Mouse (Mus musculus) hindbrain, postnatal 0 days (tissue): ENCODE measurements at regions not wholly inside any gene's neighbourhood (a gene's known extent, or its start where the extent isn't known, plus 50 kb on each side); places are given as distances from the start of the nearest gene placed in this dataset.

ENCODE experiments used
- ATAC-seq: fragments of 200-750 bp; cut with Nextera tagmentation; 2 replicates; pipeline ENCODE4 v1.8.0; 2017; ENCODE audit warnings: mild to moderate bottlenecking, moderate TSS enrichment, moderate library complexity
- DNase-seq: peaks from one replicate; pipeline ENCODE4 v3.0.0-alpha.2; 2015; ENCODE audit warnings: low spot score
- H3K27ac ChIP-seq: fragments of 300-500 bp; sonication (generic); 2 replicates; pipeline ENCODE4 v1.5.1; 2014; ENCODE audit warnings: mild to moderate bottlenecking
- H3K27me3 ChIP-seq: fragments of 300-500 bp; sonication (generic); 2 replicates; pipeline ENCODE4 v1.6.1; 2014; ENCODE audit warnings: low read length, mixed read lengths; ENCODE audit not compliant: insufficient read depth
- H3K36me3 ChIP-seq: fragments of 300-500 bp; sonication (generic); 2 replicates; pipeline ENCODE4 v1.6.1; 2014; ENCODE audit warnings: low read length, mixed read lengths; ENCODE audit not compliant: insufficient read depth
- H3K4me1 ChIP-seq: fragments of 300-500 bp; sonication (generic); 2 replicates; pipeline ENCODE4 v1.6.1; 2014; ENCODE audit warnings: antibody characterized with exemption, low read length, mixed read lengths; ENCODE audit not compliant: insufficient read depth
- H3K4me2 ChIP-seq: fragments of 300-500 bp; sonication (generic); 2 replicates; pipeline ENCODE4 v1.6.1; 2014; ENCODE audit warnings: low read depth, mild to moderate bottlenecking, low read length, moderate library complexity, mixed read lengths
- H3K4me3 ChIP-seq: fragments of 300-500 bp; sonication (generic); 2 replicates; pipeline ENCODE4 v1.5.1; 2014; ENCODE audit warnings: low read length
- H3K9ac ChIP-seq: fragments of 300-500 bp; sonication (generic); replicated peaks from 2 replicates; pipeline ENCODE4 v1.6.1; 2014; ENCODE audit warnings: mild to moderate bottlenecking, low read length, moderate library complexity, mixed read lengths
- H3K9me3 ChIP-seq: fragments of 300-500 bp; sonication (generic); 2 replicates; pipeline ENCODE4 v1.6.1; 2016; ENCODE audit warnings: low read length, mixed read lengths
- CTCF ChIP-seq: IDR thresholded peaks from 2 replicates; pipeline ENCODE4 v1.5.1; 2016; ENCODE audit warnings: antibody characterized with exemption, control low read depth, low read depth
- WGBS: fragments of 180-500 bp; shearing (Covaris S2); extraction: QIAGEN DNeasy Blood & Tissue Kit; methylation state at CpG from one replicate; pipeline ENCODE4 v1.1.7; 2014; 5-methylcytosine and 5-hydroxymethylcytosine counted together

GRCm38 (mm10) chr8:74639276-74639675 is 233.7 kb upstream of the Isx start:
- no peak overlapping the region for H3K27ac ChIP-seq
- WGBS, result 89% methylated on average over 2 of the region's 2 CpGs
- no peak for ATAC-seq

DNA sequence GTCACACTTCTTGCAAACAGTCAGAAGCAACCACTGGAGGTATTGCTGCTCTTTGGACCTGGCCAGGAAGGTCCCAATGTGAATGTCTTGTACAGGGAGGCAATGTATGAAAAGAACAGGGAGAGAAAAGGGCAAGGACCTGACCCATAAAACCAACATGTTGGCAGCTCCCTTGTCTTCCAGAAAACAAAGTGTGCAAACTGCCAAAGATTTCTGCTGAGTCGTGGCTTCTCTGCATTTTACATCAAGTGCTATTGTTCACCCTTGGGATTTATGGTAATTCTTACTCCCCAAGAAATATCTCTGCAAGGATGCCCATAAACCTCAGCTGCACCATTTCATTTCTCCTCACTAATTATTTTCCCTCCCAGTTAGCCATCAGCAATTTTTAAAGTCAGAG is 232.3 kb upstream of the Isx start:
- Histone ChIP-seq H3K4me1 (no peaks in the 10 kb centered on the region), H3K9me3 (no peaks in the 10 kb centered on the region), H3K4me3 (no peak overlapping the region), H3K36me3 (no peaks in the 10 kb centered on the region), H3K4me2 (no peak overlapping the region), H3K27me3 (no peaks in the 10 kb centered on the region), H3K27ac (no peak overlapping the region), H3K9ac (no peak overlapping the region)
- DNase-seq, result no peak
- no peak for ATAC-seq
- TF ChIP-seq CTCF, result no peak
- WGBS, result 18% methylated on average over 1 of the region's 1 CpGs

More at GRCm38 (mm10) chr8:74639276-74639675, 233.7 kb upstream of the Isx start:
- Histone ChIP-seq H3K9me3 (no peaks in the 10 kb centered on the region), H3K4me1 (no peaks in the 10 kb centered on the region), H3K4me2 (no peak overlapping the region), H3K36me3 (no peaks in the 10 kb centered on the region), H3K27me3 (no peaks in the 10 kb centered on the region), H3K4me3 (no peak overlapping the region), H3K9ac (no peak overlapping the region)
- no peak for TF ChIP-seq CTCF
- no peak for DNase-seq

GRCm38 (mm10) chr8:74659950-74660349 is 213.0 kb upstream of the Isx start:
- no peak for ATAC-seq
- WGBS, result 81% methylated on average over 1 of the region's 1 CpGs
- no peaks in the 10 kb centered on the region for H3K36me3 ChIP-seq

DNA sequence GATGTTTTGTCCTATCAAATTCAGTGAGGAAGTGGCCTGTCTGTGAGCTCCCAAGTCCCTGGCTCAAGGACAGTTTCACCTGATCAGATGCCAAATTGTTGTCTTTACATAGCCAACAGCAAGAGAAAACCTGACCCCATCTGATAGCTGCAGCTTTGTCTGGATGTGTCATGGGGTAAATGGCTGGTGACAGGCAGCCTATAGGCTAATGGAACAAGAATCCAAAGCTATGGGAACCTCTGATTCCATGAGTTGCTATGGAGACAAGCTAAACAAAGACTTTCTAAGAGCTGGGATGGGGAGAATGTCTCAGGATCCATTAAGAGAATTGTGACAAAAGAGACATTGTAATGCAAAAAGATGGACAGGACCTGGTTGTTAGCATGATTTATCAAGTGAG is 184.6 kb upstream of the Isx start:
- Histone ChIP-seq H3K9ac (no peak overlapping the region), H3K36me3 (no peaks in the 10 kb centered on the region), H3K9me3 (no peaks in the 10 kb centered on the region), H3K27ac (no peak overlapping the region), H3K4me1 (no peaks in the 10 kb centered on the region), H3K4me3 (no peak overlapping the region), H3K4me2 (no peak overlapping the region), H3K27me3 (no peaks in the 10 kb centered on the region)
- TF ChIP-seq CTCF, result no peak
- DNase-seq (no peak), ATAC-seq (no peak)

More at GRCm38 (mm10) chr8:74659950-74660349, 213.0 kb upstream of the Isx start:
- Histone ChIP-seq H3K27ac (no peak overlapping the region), H3K9me3 (no peaks in the 10 kb centered on the region), H3K27me3 (no peaks in the 10 kb centered on the region), H3K9ac (no peak overlapping the region), H3K4me2 (no peak overlapping the region), H3K4me3 (no peak overlapping the region), H3K4me1 (no peaks in the 10 kb centered on the region)
- TF ChIP-seq CTCF, result no peak
- peak; percentile 10 for DNase-seq

GRCm38 (mm10) chr8:74696001-74696400 is 177.0 kb upstream of the Isx start:
- ATAC-seq, result peak; percentile 45
- H3K27me3 ChIP-seq, result no peaks in the 10 kb centered on the region
- no peak for TF ChIP-seq CTCF
- H3K36me3 ChIP-seq, result no peaks in the 10 kb centered on the region
- no peaks in the 10 kb centered on the region for H3K4me1 ChIP-seq
- no peaks in the 10 kb centered on the region for H3K9me3 ChIP-seq
- peak; percentile 7 for DNase-seq
- H3K9ac ChIP-seq, result no peak overlapping the region
- H3K27ac ChIP-seq, result no peak overlapping the region
- H3K4me3 ChIP-seq, result no peak overlapping the region
- H3K4me2 ChIP-seq, result no peak overlapping the region

DNA sequence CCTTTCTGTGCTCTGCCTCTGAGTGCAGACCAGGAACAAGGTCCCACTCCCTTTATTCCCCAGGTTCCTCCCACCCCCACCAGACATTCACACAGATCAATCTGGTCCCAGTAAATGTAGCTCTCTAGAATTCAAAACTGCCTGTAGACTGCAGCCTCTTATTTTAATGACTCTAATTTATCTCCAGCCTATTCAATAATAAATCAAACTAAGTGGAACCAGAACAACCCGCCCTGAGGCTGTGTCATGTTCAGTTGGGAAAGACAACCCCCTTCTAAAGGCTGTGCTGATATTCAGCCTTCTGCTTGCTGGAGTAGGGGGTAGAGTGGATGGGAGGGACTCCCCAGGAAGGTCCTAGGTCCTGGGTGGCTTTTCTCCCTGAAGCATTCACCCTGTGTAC is 175.7 kb upstream of the Isx start:
- ATAC-seq (0 out of 2 replicates have a peak, but pooled peaks have one; percentile 15), DNase-seq (peak; percentile 5)
- Histone ChIP-seq H3K4me2 (no peak overlapping the region), H3K4me3 (no peak overlapping the region), H3K36me3 (no peaks in the 10 kb centered on the region), H3K27me3 (no peaks in the 10 kb centered on the region), H3K9ac (no peak overlapping the region), H3K27ac (no peak overlapping the region), H3K9me3 (no peaks in the 10 kb centered on the region), H3K4me1 (no peaks in the 10 kb centered on the region)
- TF ChIP-seq CTCF, result no peak
- 76% methylated on average over 1 of the region's 1 CpGs for WGBS

DNA sequence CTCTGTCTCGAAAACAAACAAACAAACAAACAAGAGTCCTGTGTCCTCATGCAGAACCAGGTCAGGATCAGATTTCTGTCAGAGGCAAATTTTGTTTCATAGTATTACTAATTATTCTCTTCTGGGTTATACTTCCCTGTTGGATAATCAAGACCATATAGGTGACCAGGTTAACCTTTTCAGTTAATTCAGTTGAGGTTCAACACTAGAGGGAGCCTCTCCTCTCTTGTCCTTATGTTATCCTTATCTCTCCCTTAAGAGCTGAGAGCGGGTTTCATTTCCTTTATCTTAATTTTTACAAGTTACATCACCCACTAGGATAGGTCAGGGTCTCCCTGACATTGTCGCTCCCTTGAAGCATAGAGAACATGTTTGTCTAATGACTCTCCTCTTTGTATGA is 160.4 kb upstream of the Isx start:
- Histone ChIP-seq H3K4me2 (no peak overlapping the region), H3K4me3 (no peak overlapping the region), H3K9ac (no peak overlapping the region), H3K9me3 (no peaks in the 10 kb centered on the region), H3K27me3 (no peaks in the 10 kb centered on the region), H3K27ac (no peak overlapping the region), H3K36me3 (no peaks in the 10 kb centered on the region), H3K4me1 (no peaks in the 10 kb centered on the region)
- DNase-seq (no peak), ATAC-seq (no peak)
- no peak for TF ChIP-seq CTCF
- WGBS, result 76% methylated on average over 3 of the region's 3 CpGs
